Mouse (Mus musculus) neural tube, embryonic 11.5 days (tissue): ENCODE data around the gene Iqsec3. TPM values are rescaled to one million over a fixed set of nuclear protein-coding genes. Genes with fewer than 3 reads are reported as not detected.

ENCODE experiments used
- ATAC-seq: fragments of 200-750 bp; cut with Nextera tagmentation; 2 replicates; pipeline ENCODE4 v1.8.0; 2017; ENCODE audit warnings: moderate number of reproducible peaks, mild to moderate bottlenecking, moderate TSS enrichment, moderate library complexity; ENCODE audit not compliant: insufficient read depth, low FRiP score, low TSS enrichment
- DNase-seq: peaks from one replicate; pipeline ENCODE4 v3.0.0-alpha.2; 2015; ENCODE audit warnings: low spot score
- H3K27ac ChIP-seq: fragments of 300-500 bp; sonication (generic); 2 replicates; pipeline ENCODE4 v1.5.1; 2014; ENCODE audit warnings: low read depth, mild to moderate bottlenecking, low read length
- H3K27me3 ChIP-seq: fragments of 300-500 bp; sonication (generic); 2 replicates; pipeline ENCODE4 v1.6.1; 2014; ENCODE audit warnings: mild to moderate bottlenecking, low read length, mixed read lengths; ENCODE audit not compliant: control insufficient read depth, insufficient read depth
- H3K36me3 ChIP-seq: fragments of 300-500 bp; sonication (generic); 2 replicates; pipeline ENCODE4 v1.6.1; 2014; ENCODE audit warnings: mild to moderate bottlenecking, low read length, moderate library complexity, mixed read lengths; ENCODE audit not compliant: control insufficient read depth, insufficient read depth
- H3K4me1 ChIP-seq: fragments of 300-500 bp; sonication (generic); 2 replicates; pipeline ENCODE4 v1.6.1; 2014; ENCODE audit warnings: low read length, mixed read lengths; ENCODE audit not compliant: control insufficient read depth, insufficient read depth
- H3K4me2 ChIP-seq: fragments of 300-500 bp; sonication (generic); 2 replicates; pipeline ENCODE4 v1.6.1; 2014; ENCODE audit warnings: low read depth, mild to moderate bottlenecking, moderate library complexity
- H3K4me3 ChIP-seq: fragments of 300-500 bp; sonication (generic); 2 replicates; pipeline ENCODE4 v1.5.1; 2014; ENCODE audit warnings: low read depth, low read length
- H3K9ac ChIP-seq: fragments of 300-500 bp; sonication (generic); 2 replicates; pipeline ENCODE4 v1.6.1; 2014; ENCODE audit warnings: mild to moderate bottlenecking, low read length
- H3K9me3 ChIP-seq: fragments of 300-500 bp; sonication (generic); 2 replicates; pipeline ENCODE4 v1.6.1; 2016; ENCODE audit warnings: low read length; ENCODE audit not compliant: control insufficient read depth
- whole genome bisulfite sequencing: fragments of 180-500 bp; shearing (Covaris S2); extraction: QIAGEN DNeasy Blood & Tissue Kit; methylation state at CpG from one replicate; pipeline ENCODE4 v1.1.7; 2014; 5-methylcytosine and 5-hydroxymethylcytosine counted together
- polyA plus RNA-seq: library from polyadenylated mRNA; unstranded; fragments of >200 nt; fragmentation: Nextera tagmentation; extraction: Ambion mirVana; gene quantifications from 2 replicates; pipeline ENCODE4 v1.2.1, GENCODE M21; 2014

Iqsec3 gene
- polyA plus RNA-seq, 1 experiment from 2014 or later, result 2.6 TPM

DNA sequence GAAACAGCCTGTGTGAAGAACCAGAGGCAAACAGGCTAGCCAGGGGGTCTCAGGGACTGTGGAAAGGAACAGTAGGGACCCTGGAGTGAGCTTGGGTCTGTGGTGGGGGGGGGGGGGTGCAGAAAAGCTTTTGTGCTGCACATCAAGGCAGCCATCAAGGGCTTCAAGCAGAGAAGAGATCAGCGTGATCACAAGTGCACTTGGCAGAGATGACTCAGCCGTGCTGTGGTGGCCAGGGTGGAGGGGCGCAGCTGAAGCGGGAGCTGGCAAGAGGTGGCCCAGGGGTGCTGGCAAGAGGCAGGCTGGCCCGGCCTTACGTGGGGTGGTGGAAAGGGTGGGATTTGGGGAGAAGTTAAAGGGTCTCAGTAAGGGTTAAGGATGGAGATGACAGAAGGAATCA is 48.6 kb downstream of the Iqsec3 start:
- H3K9ac ChIP-seq, result no peak overlapping the region
- 0 out of 2 replicates have a peak, but pooled peaks cover 2% of the 10 kb centered on the region for H3K4me1 ChIP-seq
- no peaks in the 10 kb centered on the region for H3K9me3 ChIP-seq
- no peak overlapping the region for H3K4me2 ChIP-seq
- H3K36me3 ChIP-seq, result no peaks in the 10 kb centered on the region
- H3K27me3 ChIP-seq, result no peaks in the 10 kb centered on the region
- H3K4me3 ChIP-seq, result no peak overlapping the region
- no peak for ATAC-seq
- no peak overlapping the region for H3K27ac ChIP-seq
- WGBS, result 38% methylated on average over 6 of the region's 6 CpGs
- DNase-seq, result no peak

DNA sequence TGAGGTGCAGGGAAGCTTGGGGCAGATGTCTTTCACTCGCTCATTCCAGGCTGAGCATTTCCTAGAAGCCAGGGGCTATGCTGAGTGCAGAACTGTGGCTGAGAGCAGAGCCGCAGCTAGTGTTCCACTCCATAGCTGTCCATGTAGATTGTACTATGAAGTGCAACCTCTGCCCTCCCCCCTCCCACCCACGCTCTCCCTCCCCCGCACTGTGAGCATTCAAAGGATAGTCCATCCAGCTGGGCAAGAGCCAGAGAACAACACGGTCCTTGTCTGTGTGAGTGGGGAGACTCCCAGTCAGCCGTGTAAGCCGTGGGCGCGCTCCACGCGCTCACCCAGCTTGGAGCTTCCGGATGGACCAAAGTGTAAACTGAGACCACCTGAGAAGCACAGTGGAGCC is 49.1 kb downstream of the Iqsec3 start:
- no peak overlapping the region for H3K4me3 ChIP-seq
- no peak overlapping the region for H3K4me2 ChIP-seq
- 0 out of 2 replicates have a peak, but pooled peaks cover 2% of the 10 kb centered on the region for H3K4me1 ChIP-seq
- no peak overlapping the region for H3K27ac ChIP-seq
- H3K27me3 ChIP-seq, result no peaks in the 10 kb centered on the region
- H3K9ac ChIP-seq, result no peak overlapping the region
- no peaks in the 10 kb centered on the region for H3K36me3 ChIP-seq
- no peak for DNase-seq
- no peak; the same call in 1 of the 2 replicates for ATAC-seq
- 43% methylated on average over 12 of the region's 12 CpGs for WGBS
- no peaks in the 10 kb centered on the region for H3K9me3 ChIP-seq

DNA sequence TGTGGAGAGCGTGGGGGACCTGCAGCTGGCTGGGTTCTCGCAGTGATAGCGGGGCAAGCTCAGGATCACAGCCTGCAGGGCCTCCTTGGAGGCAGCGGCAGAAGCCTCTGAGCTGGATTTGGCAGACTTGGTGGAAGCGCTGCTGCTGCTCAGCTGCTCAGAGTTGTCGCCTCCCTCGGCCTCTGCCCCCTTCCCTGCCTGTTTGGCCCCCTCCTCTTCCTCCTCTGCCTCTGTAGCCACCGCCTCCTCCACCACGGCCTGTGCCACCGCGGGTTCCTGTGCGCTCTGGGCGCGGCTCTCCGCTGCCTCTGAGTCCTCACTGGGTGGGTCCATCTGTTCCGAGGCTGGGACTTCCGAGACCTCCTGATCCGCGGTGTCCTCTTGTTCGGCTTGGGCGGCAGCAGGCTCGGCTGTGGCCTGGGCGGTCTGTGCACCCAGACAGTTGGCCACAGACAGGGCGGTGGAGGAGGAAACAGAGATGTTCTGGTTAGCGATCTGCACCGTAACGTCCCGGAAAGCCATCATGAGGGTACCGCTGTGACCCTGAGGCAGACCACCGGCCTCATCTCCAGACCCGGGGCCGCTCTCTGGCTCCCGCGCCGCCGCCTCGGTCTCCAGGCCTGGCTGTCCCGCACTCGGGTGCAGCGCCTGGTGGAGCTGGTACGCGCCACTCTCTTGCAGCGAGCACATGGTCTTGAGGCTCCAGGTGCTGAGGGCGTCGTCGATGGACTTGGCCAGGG is 60.8 kb downstream of the Iqsec3 start:
- Histone ChIP-seq H3K9ac (no peak overlapping the region; the same call in 1 of the 2 replicates), H3K4me1 (peaks cover 6% of the 10 kb centered on the region; the same call in 1 of the 2 replicates), H3K4me3 (peak overlapping the region; percentile 10; the same call in 1 of the 2 replicates), H3K36me3 (no peaks in the 10 kb centered on the region), H3K27ac (no peak overlapping the region), H3K4me2 (peak overlapping the region; percentile 42), H3K9me3 (no peaks in the 10 kb centered on the region), H3K27me3 (peaks cover 33% of the 10 kb centered on the region)
- 1% methylated on average over 44 of the region's 46 CpGs for WGBS
- DNase-seq, result peak; percentile 40
- 0 out of 2 replicates have a peak, but pooled peaks have one; percentile 55 for ATAC-seq

DNA sequence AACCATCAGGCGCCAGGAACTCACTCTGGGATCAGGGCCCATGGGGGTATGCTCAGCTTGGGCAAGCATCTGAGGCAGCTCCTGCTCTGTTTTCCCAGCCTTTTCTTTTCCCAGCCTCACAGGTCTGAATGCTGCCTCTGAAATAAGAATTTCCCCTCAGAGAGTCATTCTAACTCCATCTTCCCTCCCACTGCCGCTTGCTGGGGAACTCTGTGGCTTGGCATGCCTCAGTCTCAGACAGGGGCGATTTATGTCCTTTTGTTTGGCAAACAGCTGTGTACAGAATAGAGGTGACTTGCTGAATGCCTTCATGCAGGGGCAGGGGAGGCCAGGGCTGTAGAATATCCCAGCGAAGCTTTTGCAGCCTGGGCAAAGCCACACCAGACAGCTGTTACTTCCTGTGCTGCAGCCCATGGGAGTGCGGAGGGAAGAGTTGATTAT is 65.9 kb downstream of the Iqsec3 start:
- Histone ChIP-seq H3K9me3 (no peaks in the 10 kb centered on the region), H3K4me2 (no peak overlapping the region), H3K27me3 (peaks cover 12% of the 10 kb centered on the region), H3K4me1 (peaks cover 8% of the 10 kb centered on the region; the same call in 1 of the 2 replicates), H3K36me3 (no peaks in the 10 kb centered on the region), H3K9ac (no peak overlapping the region), H3K4me3 (no peak overlapping the region), H3K27ac (peak overlapping the region; percentile 21; the same call in 1 of the 2 replicates)
- ATAC-seq (peak; percentile 85), DNase-seq (no peak)
- WGBS, result 18% methylated on average over 5 of the region's 5 CpGs

DNA sequence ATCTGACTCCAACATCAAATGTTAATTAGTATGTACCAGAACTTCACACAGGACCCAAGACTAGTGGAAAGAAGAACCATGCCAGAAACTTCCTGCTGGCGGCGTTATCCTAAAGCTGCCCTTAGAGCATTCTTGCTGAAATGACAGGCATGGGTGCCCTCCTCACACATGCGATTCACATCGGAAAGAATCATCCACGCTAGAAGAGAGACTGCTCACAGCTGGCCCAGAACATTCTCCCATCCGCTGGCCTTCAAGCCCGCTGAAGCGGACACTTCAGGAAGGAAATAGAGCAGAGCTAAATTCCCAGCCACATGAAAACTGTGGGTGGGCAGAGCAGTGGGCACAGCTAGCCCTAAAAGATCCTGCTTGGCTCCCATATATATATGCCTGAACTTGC is 68.2 kb downstream of the Iqsec3 start:
- WGBS, result 93% methylated on average over 8 of the region's 8 CpGs
- no peak overlapping the region for H3K4me2 ChIP-seq
- H3K9ac ChIP-seq, result no peak overlapping the region

DNA sequence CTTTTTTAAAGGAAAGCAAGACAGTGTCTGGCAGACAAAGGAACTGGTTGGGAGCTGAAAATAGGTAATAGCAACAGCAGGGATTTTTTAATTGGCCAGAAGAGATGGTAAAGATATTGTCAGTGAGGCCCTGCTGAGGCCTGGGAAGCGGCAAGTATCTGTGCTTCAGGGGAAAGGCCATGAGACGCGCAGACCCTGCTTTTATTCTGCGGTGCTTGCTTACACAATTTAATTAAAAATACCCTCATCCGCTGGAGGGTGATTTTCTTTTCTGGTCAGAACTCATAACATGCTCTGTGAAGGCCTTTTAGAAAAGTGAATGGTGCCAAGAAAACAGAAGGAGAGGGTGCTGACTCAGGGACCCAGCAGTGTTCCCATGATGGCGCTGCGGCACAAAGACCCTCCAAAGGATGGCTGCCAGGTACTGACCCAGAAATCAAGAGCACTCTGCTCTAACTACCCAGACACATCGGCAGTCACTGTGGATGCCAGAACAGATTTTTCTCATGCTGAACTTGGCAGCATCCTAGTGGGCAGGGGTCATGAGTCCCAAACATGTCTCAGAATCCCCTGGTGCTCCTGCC is 70.7 kb downstream of the Iqsec3 start:
- no peak overlapping the region for H3K9ac ChIP-seq
- H3K4me3 ChIP-seq, result no peak overlapping the region
- DNase-seq (no peak), ATAC-seq (no peak)
- no peaks in the 10 kb centered on the region for H3K36me3 ChIP-seq
- H3K9me3 ChIP-seq, result no peaks in the 10 kb centered on the region
- H3K27me3 ChIP-seq, result no peaks in the 10 kb centered on the region
- H3K4me2 ChIP-seq, result no peak overlapping the region
- no peak overlapping the region for H3K27ac ChIP-seq
- H3K4me1 ChIP-seq, result peaks cover 5% of the 10 kb centered on the region; the same call in 1 of the 2 replicates
- WGBS, result 91% methylated on average over 8 of the region's 8 CpGs

More for the DNA sequence above, 68.2 kb downstream of the Iqsec3 start:
- DNase-seq (no peak), ATAC-seq (no peak)
- no peak overlapping the region for H3K27ac ChIP-seq
- H3K9me3 ChIP-seq, result no peaks in the 10 kb centered on the region
- H3K4me3 ChIP-seq, result no peak overlapping the region
- H3K4me1 ChIP-seq, result peaks cover 8% of the 10 kb centered on the region; the same call in 1 of the 2 replicates
- H3K27me3 ChIP-seq, result no peaks in the 10 kb centered on the region
- H3K36me3 ChIP-seq, result no peaks in the 10 kb centered on the region

DNA sequence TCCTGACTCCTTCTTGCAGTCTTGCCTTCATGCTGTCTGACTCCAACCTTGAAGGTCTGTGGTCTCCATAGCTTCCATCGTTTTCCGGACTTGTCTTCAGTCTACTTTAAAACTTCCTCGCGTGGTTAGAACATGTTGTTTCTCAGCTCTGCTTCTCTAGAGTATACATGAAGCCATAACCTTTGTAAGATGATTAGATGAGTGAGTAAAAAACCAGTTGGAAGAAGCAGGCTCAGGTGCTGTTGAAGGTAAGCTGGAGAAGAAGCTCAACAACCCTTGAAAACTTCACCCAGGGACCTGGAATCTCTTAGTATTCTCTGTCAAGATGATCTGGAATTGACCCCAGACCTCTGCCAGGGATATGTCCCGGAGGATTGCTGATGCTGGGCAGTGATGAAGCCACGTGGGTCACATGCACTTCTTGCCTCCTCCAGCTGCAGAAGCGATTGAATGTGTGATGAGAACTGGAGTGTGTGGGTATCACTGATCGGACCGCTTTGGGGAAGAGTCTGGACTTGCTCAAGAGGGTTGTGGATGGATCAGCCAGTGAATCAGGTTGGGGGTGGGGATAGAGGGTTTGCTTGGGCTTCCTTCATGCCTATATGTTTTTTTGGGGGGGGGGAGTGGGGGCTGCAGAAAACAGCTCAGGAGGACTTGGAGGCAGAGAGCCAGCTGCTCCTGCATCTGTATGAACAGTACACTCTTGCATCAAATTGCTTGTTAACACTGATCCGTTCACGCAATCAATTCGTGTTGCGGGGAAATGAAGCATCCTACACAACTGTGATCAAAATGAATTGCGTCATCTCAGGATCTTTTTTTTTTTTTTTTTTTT is 71.4 kb downstream of the Iqsec3 start:
- no peaks in the 10 kb centered on the region for H3K9me3 ChIP-seq
- H3K27ac ChIP-seq, result no peak overlapping the region
- H3K9ac ChIP-seq, result no peak overlapping the region
- no peaks in the 10 kb centered on the region for H3K27me3 ChIP-seq
- H3K4me3 ChIP-seq, result no peak overlapping the region
- WGBS, result 86% methylated on average over 14 of the region's 14 CpGs
- ATAC-seq (no peak), DNase-seq (peak; percentile 8)
- H3K4me1 ChIP-seq, result no peaks in the 10 kb centered on the region
- no peak overlapping the region for H3K4me2 ChIP-seq
- no peaks in the 10 kb centered on the region for H3K36me3 ChIP-seq

DNA sequence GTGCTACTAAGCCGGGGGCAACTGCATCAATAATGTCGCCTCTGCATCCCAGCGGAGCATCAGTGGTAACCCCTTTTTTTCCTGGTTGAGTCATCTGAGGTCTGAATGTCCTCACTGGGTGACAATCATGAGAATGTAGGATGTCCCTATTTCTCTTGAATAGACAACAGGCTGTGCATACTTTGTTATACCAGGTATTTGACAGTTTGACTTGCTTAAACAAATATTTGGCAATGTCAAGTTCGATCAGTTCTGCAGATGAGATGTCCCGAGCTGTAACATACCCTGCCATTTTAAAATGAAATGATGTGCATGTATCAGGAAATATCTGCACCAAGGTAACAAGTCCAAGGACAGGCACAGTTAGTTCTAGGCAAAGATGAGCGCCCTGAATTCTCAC is 72.3 kb downstream of the Iqsec3 start:
- no peaks in the 10 kb centered on the region for H3K9me3 ChIP-seq
- no peak overlapping the region for H3K9ac ChIP-seq
- no peak overlapping the region for H3K27ac ChIP-seq
- H3K27me3 ChIP-seq, result no peaks in the 10 kb centered on the region
- no peaks in the 10 kb centered on the region for H3K4me1 ChIP-seq
- ATAC-seq (no peak), DNase-seq (no peak)
- no peak overlapping the region for H3K4me3 ChIP-seq
- no peaks in the 10 kb centered on the region for H3K36me3 ChIP-seq
- H3K4me2 ChIP-seq, result no peak overlapping the region
- 89% methylated on average over 6 of the region's 6 CpGs for WGBS
